Mouse (Mus musculus) thymus, postnatal 36 days (tissue): ENCODE results near the gene Lingo3.

Experiments
- DNase-seq, 2 experiments: peaks; one replicate each; pipeline ENCODE4 v3.0.0; 2022; ENCODE audit warnings: mixed read lengths in 2 of 2

The Lingo3 gene

DNA sequence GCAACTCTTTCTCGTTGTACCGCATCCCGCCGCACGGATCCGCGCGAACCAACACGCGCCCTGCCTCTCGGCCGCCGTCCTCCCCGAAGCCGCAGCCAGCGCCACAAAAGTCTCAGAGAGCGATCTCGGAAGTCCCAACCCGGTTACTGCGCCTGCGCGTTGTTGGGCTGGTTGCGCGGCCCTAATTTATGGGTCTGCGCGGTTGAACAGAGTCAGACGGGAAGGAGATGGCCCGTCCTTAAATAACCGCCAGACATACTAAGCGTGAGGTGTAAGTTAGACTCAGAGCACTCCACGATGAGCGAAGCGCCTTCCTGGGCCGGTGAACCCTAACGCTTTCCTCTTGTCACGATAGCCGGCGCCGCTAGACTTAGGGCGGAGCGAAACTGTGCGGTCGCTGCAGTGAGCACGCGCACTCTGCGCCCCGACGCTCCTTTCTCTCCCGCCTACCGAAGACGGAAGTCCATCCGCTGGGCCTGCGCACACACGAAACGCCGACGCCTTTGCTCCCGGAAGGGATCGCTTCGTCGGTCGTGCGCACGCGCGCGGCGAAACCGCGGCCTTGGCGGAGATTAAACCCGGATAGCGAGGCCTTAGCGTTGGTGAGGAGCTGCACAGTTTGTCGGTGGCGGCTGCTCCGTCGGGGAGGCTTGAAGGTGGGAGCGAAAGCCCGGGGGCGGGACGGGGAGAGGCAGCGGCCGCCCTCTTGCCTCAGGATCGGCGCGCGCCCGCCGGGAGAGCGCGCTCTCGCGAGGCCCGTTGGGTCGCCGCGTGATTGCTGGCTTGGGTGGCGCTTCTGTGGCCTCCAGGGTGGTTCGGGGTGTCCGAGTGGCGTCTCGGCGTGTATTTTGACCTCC lies 45.5 kb downstream of the Lingo3 start, which contains the start of the genes Sf3a2 and Plekhj1:
Gene Sf3a2 (plus strand): TSS at position 49 of the 857 bp plus-strand sequence.
Gene Plekhj1 (minus strand): TSS at position 477 of the 857 bp plus-strand sequence.
- peak; percentile 95 to 97 for DNase-seq

DNA sequence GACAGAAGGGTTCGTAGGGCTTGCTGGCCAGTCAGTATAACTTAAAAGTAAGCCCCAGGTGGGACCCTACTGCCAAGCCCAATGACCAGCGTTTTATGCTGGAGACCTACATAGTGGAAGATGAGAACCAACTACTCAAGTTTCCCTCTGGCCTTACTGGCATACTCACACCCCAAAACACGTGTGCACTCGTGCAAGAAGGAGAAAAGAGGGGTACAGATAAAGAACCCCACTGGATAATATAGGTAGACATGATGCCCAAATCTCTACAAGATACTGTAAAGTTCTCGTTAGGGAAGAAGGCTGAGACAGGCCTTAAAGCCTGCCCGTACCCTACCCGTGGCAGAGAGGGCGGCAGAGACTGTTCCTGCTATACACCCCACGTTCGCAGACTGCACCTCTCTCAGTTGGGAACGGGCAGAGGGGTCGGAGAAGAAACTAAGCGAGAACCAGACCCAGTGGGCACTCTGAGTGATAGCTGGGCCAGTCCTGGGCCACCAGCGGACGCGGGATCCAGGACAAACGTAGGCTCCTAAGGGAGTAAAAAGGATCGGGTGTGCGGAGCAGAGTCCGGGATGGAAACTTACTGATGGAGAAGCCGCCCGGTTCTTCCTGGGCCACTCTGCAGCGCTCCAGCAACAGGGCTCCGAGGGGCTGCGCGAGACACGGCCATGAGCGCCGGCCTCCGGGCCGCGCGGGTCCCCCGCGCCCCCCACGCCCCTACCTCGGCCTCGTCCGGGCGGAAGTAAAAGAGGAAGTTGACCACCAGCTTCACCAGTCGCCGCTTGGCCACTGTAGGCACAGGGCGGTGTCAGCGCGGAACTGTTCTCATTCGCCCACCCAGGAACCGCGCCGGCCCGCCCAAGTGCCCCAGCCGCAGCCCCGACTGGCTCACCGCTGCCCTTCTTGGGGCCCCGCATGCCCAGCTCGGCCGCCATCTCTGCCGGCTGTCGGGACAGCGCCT lies 46.4 kb downstream of the Lingo3 start:
- DNase-seq: peak; percentile 34 to 39

DNA sequence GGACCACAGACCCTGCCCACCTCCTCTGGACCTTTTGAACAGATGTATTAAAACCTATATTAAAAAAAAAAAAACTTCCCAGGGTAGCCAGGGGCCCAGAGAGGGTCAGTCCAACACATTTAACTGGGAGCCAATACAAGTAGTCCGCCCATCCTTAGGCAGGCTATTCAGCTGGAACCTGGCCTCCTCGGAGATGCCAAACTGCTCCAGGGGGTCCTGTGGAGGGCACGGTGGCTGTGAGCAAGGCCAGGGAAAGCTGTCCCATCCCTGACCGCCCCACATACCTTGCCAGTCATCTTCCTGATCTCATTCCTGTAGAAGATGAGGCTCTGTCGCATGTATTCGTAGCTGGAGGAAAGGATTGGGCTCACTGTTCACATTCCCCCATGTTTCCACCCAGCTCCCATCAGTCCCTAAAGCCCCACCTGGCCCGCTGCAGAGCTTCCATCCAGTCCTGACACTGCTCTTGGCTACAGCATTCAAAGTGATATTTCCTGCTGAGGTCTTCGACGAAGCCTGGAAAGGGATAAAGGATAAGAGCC lies 47.5 kb downstream of the Lingo3 start:
- no peak for DNase-seq

DNA sequence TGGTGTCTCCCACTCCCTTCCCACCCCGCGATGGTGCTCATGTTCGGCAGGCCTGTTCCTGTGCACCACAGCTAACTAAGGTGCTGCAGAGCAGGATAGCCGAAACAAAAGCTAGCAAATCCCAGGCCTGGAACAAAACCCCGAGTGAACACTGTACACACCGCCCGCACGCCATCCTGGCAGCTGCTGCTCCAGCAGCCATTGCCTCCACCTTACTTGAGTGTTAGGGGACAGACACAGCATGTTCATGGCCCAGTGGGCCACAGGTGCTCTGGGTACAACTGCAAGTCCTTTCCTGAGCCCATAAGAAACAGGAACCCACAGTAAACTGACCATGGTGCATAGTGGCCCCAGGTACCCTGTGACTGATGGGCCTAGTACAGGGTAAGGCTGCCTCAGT lies 49.1 kb downstream of the Lingo3 start:
- no peak for DNase-seq

DNA sequence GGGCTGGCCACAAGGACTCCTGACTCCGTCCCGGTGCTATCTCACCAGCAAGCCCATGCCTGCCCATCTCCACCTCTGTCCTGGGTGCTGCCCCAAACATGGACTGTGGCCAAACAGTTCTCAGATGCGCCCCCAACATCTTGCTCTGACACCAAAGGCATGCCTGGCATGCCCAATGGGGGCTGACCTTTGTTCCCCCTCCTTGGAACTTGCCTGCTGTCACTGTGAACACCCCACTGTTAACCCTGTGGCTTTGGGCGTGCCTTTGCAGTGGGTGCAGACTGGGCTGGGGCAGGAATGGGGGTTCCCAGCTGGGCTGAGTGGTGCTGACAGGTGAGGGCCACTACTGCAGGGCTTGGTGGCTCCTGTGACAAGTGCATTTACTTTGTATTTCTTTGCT lies 50.0 kb downstream of the Lingo3 start:
- no peak for DNase-seq

DNA sequence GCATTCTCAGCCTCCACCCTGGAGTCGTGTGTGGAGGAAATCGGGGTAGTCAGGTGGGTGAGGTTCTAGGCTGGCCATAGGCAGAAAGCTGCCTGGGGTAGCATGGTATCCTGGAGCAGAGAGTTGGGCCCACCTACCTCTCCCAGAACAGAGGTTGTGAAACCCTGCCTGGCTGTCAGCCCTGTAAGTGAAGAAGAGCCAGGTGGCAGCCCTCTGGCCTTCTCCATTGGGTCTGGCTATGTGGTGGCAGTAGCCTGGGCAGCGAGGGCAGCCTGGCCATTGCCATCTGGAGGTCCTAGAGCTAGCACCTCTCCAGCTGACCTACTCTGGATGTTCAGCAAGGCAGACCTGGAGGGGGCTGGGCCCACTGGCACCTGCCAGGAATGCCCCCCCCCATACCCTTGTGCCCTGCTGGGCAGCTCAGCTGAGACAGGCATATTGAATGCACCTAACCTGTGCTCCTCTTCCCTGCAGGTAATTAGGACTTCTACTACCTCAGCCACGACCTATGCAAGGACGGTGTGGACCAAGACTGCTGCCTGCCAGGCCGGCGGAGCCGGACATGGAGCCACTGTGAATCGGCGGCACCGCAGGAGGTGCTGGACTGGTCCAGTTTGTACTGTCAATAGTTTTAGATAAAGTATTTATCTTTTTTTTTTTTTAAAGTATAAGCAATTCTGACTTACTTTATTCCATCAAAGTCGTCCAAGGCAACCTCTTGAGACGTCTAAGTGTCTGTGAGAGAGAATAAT lies 50.6 kb downstream of the Lingo3 start:
- no peak for DNase-seq

DNA sequence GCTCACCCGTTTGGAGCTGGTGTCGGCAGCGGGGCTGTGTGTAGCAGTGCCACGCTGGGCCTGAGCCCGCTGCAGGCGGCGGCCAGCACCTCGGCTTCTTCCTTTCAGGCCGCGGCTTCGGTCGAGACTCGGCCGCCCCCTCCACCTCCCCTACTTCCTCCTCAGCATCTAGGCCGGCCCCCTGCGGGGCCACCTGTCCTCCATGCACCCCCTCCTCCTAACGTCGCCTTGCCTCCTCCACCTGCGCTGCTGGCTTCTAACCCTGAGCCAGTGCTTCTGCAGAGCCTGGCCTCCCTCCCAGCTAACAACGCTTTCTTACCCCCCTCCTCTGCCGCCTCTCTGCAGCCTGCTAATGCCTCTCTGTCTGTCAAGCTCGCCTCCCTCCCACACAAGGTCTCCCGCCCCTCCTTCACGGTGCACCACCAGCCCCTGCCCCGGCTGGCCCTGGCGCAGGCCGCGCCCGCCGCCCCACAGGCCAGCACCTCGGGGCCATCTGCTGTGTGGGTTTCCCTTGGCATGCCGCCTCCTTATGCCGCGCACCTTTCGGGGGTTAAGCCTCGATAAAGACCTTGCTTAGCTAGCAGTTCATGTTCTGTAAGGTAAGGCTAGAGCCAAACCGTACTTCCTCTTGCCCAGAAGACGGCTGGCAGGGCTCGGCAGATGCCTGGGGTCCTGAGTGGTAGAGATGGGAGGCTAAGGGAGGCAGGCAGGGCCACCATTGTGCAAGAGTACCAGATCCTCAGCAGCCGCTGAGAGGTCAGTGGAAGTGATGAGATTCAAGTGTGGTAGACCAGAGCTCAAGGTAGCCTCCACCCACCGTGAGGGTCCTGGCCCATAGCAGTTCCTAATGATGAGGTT lies 51.4 kb downstream of the Lingo3 start:
- peak; percentile 71 to 85 for DNase-seq

DNA sequence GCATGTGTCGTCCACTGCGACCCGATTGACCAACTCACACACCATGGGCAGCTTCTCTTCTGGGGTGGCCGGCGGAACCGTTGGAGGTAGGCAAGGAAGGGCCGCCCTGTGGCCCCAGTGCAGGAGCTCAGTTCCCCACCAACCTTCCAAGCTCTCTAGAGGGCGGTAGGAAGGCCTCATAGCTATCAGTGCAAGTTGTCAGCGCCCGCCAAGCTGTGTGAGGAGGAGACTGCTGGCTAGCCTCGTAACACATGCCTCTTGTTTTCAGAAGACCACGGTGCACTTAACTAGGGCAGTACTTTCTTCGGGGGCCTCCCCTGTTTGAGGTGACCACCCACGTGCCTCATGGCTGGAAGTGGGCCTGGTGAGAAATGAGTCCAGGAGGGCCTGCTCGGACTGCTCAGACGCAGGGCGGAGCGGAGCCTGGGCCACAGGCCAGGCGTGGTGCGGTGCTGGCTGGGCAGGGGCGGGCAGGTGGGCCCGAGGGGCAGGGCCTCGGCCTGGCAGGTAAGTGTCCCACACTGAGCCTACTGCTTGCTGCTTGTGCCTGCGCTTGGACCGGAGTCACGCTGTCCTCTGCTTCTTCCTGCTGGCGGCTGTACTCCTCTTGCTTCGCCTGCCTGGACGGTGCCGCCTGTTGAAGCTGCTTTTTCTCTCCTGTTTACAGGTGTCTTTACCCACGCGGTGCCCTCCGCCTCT lies 52.2 kb downstream of the Lingo3 start:
- DNase-seq: peak in 1 of 2 experiments; percentile 45

DNA sequence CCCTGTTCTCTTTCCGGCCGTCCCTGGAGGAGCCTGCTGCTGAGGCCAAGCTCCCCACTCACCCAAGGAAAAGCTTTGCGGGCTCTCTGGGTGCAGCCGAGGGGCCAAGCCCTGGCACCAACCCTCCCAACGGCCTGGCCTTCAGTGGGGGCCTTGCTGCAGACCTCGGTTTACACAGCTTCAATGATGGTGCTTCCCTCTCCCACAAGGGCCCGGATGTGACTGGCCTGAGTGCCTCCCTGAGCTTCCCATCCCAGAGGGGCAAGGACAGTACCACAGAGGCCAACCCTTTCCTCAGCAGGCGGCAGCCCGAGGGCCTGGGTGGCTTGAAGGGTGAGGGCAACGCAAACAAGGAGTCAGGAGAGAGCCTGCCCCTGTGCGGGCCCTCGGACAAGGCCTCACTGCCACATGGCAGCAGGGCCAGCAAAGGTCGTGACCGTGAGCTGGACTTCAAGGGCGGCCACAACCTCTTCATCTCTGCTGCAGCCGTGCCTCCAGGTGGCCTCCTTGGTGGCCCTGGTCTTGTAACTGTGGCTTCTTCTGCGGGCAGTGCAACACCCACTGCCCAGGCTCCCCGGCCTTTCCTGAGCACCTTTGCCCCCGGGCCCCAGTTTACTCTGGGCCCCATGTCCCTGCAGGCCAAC lies 53.0 kb downstream of the Lingo3 start:
- DNase-seq: no peak

DNA sequence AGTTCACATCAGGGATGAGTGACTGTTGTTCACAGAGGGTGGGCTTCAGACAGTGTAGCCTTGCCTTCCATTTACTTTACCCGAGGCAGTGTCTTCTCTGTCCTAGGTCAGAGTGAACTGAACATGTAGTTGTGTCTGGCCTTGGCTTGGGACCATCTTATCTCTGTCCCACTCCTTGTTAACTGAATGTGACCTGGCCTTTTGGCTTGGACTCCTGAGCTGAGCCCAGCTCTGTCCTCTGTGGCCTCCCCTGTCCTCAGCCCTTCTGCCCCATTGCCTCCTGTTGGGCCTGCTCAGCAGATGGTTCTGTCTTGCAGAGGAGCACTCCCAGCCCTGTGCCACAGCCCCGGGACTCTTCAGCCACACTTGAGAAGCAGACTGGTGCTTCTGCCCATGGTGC lies 56.3 kb downstream of the Lingo3 start:
- no peak for DNase-seq

DNA sequence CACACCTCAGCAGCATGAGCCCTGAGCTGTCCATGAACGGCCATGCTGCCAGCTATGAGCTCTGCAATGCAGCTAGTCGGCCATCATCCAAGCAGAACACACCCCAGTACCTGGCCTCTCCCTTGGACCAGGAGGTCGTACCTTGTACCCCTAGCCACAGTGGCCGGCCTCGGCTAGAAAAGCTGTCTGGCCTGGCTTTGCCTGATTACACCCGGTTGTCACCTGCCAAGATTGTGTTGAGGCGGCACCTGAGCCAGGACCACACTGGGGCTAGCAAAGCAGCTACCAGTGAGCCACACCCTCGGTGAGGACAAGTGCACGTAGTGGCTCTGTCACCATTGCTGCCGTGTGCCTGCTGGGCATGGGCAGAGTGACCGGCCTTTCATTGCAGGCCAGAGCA lies 57.9 kb downstream of the Lingo3 start:
- no peak for DNase-seq

DNA sequence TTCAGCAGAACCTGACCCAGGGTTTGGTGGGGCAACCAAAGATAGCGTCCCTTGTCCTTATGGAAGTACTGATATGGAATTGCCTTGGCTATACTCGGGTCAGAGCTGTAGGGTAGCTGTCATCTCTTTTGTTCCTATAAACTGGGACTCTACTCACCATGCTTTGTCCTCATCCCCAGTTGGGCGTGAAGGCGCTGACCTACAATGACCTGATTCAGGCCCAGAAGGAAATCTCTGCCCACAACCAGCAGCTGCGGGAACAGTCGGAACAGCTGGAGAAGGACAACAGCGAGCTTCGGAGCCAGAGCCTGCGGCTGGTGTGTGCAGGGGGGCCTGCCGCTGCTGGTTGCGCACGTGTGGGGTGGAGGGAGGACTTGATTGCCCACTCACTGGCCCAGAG lies 59.0 kb downstream of the Lingo3 start:
- no peak for DNase-seq

DNA sequence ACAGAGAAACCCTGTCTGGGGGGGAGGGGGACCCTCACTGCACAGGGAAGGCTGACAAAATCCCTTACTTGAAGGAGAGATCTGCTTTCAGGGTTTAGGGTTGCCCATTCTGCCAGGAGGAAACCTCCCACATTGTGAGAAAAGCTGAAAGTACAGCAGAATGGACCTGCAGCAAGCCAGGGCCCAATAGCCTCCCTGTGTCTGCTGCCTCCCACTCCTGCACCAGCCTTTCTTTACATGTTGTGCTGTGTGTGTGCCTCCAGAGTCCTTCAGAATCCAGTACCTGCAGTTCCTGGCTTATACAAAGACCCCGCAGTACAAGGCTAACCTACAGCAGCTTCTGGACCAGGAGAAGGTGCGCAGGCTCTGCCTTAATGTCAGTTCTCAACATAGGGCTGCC lies 59.5 kb downstream of the Lingo3 start:
- no peak for DNase-seq
